In genomic region chr5:140857432-140858154, GRCm38 (mm10) we compare ENCODE assay signal across 11 mouse cellular contexts. TPM values are rescaled to one million over a fixed set of nuclear protein-coding genes. Genes with fewer than 3 reads are reported as not detected.
DNase-seq lines count a peak whose midpoint lies in the region; ATAC-seq and TF ChIP-seq lines count a peak whose summit lies in the region.
"Had no signal": no experiment of that assay in that cellular context is flagged by ENCODE, and none has a peak within 500 bp of the region (broad histone marks: within the 10 kb centered on the region; RNA-seq: fewer than 3 reads in every experiment).

No protein-coding gene starts in this region.

- no peaks in the 10 kb centered on the region for H3K9me3 ChIP-seq in hindbrain, postnatal 0 days (ENCODE audit: low read length)
- no peaks in the 10 kb centered on the region for H3K9me3 ChIP-seq in hindbrain, embryonic 10.5 days
- H3K9me3 ChIP-seq in lung, postnatal 0 days (ENCODE audit: low read length), result no peaks in the 10 kb centered on the region
- no peaks in the 10 kb centered on the region for H3K9me3 ChIP-seq in G1E (replicated peaks)
- H3K9me3 ChIP-seq: lung, embryonic 15.5 days; neural tube, embryonic 12.5 days had no signal

- no peak for TF ChIP-seq EP300 in lung, postnatal 0 days (IDR thresholded peaks at IDR 0.05)

- H3K4me3 ChIP-seq in hindbrain, postnatal 0 days (ENCODE audit: low read length), result no peak overlapping the region
- H3K4me3 ChIP-seq in hindbrain, embryonic 10.5 days, result no peak overlapping the region
- no peak overlapping the region for H3K4me3 ChIP-seq in lung, postnatal 0 days (ENCODE audit: low read depth, low read length)
- no peak overlapping the region for H3K4me3 ChIP-seq in G1E (ENCODE audit: low read depth, low read length)
- H3K4me3 ChIP-seq: lung, embryonic 15.5 days; neural tube, embryonic 12.5 days had no signal

- DNase-seq in hindbrain, postnatal 0 days (ENCODE audit: low spot score), result peak; percentile 31
- DNase-seq in hindbrain, embryonic 10.5 days (ENCODE audit: low spot score), result no peak
- no peak for DNase-seq in lung, postnatal 0 days (ENCODE audit: low spot score)
- no peak for DNase-seq in lung, postnatal 10 days
- DNase-seq in G1E (ENCODE audit: low spot score), result no peak
- DNase-seq in left cerebral cortex, adult 9 months (ENCODE audit: low spot score in 2 of 2), result no peak
- no peak for DNase-seq in testis, postnatal 14 days (ENCODE audit: low spot score)
- DNase-seq: cerebellum, adult 11-12 months had no signal

- H3K36me3 ChIP-seq in hindbrain, postnatal 0 days (ENCODE audit: insufficient read depth, low read length), result no peaks in the 10 kb centered on the region
- no peaks in the 10 kb centered on the region for H3K36me3 ChIP-seq in hindbrain, embryonic 10.5 days
- H3K36me3 ChIP-seq in lung, postnatal 0 days (ENCODE audit: insufficient read depth, low read length), result no peaks in the 10 kb centered on the region
- H3K36me3 ChIP-seq in G1E (replicated peaks), result no peaks in the 10 kb centered on the region
- H3K36me3 ChIP-seq: lung, embryonic 15.5 days; neural tube, embryonic 12.5 days had no signal

- TF ChIP-seq CTCF in hindbrain, postnatal 0 days (IDR thresholded peaks at IDR 0.05; ENCODE audit: low read depth), result peak; percentile 56
- TF ChIP-seq CTCF in lung, postnatal 0 days (IDR thresholded peaks at IDR 0.05), result peak; percentile 50
- TF ChIP-seq CTCF in G1E (IDR thresholded peaks at IDR 0.05; ENCODE audit: low read depth, low read length), result 0 out of 2 replicates have a peak, but pooled peaks have one; percentile 9

- H3K4me2 ChIP-seq in hindbrain, postnatal 0 days (ENCODE audit: low read depth, low read length), result no peak overlapping the region
- no peak overlapping the region for H3K4me2 ChIP-seq in lung, postnatal 0 days (replicated peaks; ENCODE audit: low read depth, low read length)
- H3K4me2 ChIP-seq: lung, embryonic 15.5 days; neural tube, embryonic 12.5 days had no signal

- H3K27me3 ChIP-seq in hindbrain, postnatal 0 days (ENCODE audit: insufficient read depth, low read length), result no peaks in the 10 kb centered on the region
- H3K27me3 ChIP-seq in hindbrain, embryonic 10.5 days (ENCODE audit: insufficient read depth, poor library complexity, severe bottlenecking), result no peaks in the 10 kb centered on the region
- H3K27me3 ChIP-seq in lung, postnatal 0 days (replicated peaks; ENCODE audit: insufficient read depth, low read length), result no peaks in the 10 kb centered on the region
- H3K27me3 ChIP-seq in G1E (ENCODE audit: insufficient read depth, low read length), result no peaks in the 10 kb centered on the region
- H3K27me3 ChIP-seq: lung, embryonic 15.5 days; neural tube, embryonic 12.5 days had no signal

- WGBS in hindbrain, postnatal 0 days, result 56% methylated on average over 8 of the region's 8 CpGs
- 60% methylated on average over 8 of the region's 8 CpGs for WGBS in hindbrain, embryonic 10.5 days
- 51% methylated on average over 8 of the region's 8 CpGs for WGBS in lung, postnatal 0 days

- ATAC-seq in hindbrain, postnatal 0 days, result 0 out of 2 replicates have a peak, but pooled peaks have one; percentile 58
- ATAC-seq in lung, postnatal 0 days, result no peak
- ATAC-seq in G1E (ENCODE audit: extremely low read depth, insufficient number of reproducible peaks, low FRiP score, poor library complexity, severe bottlenecking), result no peak
- peak; percentile 53; the same call in 1 of the 2 replicates for ATAC-seq in megakaryocyte-erythroid progenitor cell, adult 5-6 weeks (replicated peaks; ENCODE audit: low FRiP score, low TSS enrichment, poor library complexity, severe bottlenecking)

- no peaks in the 10 kb centered on the region for H3K4me1 ChIP-seq in hindbrain, postnatal 0 days (ENCODE audit: insufficient read depth, low read length)
- peaks cover 11% of the 10 kb centered on the region; the same call in 1 of the 2 replicates for H3K4me1 ChIP-seq in hindbrain, embryonic 10.5 days (replicated peaks)
- H3K4me1 ChIP-seq in lung, postnatal 0 days (ENCODE audit: insufficient read depth, low read depth, low read length), result no peaks in the 10 kb centered on the region
- H3K4me1 ChIP-seq in G1E (ENCODE audit: insufficient read depth, low read depth, low read length), result no peaks in the 10 kb centered on the region

- no peak overlapping the region for H3K27ac ChIP-seq in hindbrain, postnatal 0 days
- no peak overlapping the region for H3K27ac ChIP-seq in hindbrain, embryonic 10.5 days
- no peak overlapping the region for H3K27ac ChIP-seq in lung, postnatal 0 days (ENCODE audit: low read length)
- H3K27ac ChIP-seq: lung, embryonic 15.5 days had no signal

- no peak overlapping the region for H3K9ac ChIP-seq in hindbrain, postnatal 0 days (replicated peaks; ENCODE audit: low read length)
- H3K9ac ChIP-seq in lung, postnatal 0 days (replicated peaks; ENCODE audit: low read depth), result no peak overlapping the region
- H3K9ac ChIP-seq: lung, embryonic 15.5 days; neural tube, embryonic 12.5 days had no signal

RNA-seq across cellular contexts. Expression of gene Gna12, which starts 27.4 kb away (rescaled TPM):
- total RNA-seq in hindbrain, postnatal 0 days (2014; rRNA removed), result 201 and 208 TPM in 2 replicates
- 32.8 and 35.9 TPM in 2 replicates for polyA plus RNA-seq in hindbrain, postnatal 0 days (2015; fragmentation: Nextera tagmentation; extraction: Ambion mirVana)
- 9.9 and 11.3 TPM in 2 replicates for polyA plus RNA-seq in hindbrain, embryonic 10.5 days (2016; fragmentation: Nextera tagmentation; extraction: Ambion mirVana)
- polyA plus RNA-seq in lung, postnatal 0 days (2015; fragmentation: Nextera tagmentation; extraction: Ambion mirVana), result 25.4 and 32.0 TPM in 2 replicates
- total RNA-seq in G1E (2014; fragmentation: Nextera tagmentation), result 40.9 and 66.7 TPM in 2 replicates
- 22.2 and 22.4 TPM in 2 replicates for total RNA-seq in G1E (2017)
- 53.1 and 54.5 TPM in 2 replicates for polyA plus RNA-seq in G1E (2012)
- total RNA-seq in megakaryocyte-erythroid progenitor cell, adult 5-6 weeks (2014; fragmentation: Nextera tagmentation), result 54.8 and 74.3 TPM in 2 replicates
- 27.8 and 37.6 TPM in 2 replicates for total RNA-seq in megakaryocyte-erythroid progenitor cell, adult 5-6 weeks (2017)

Comparison
In these comparisons a context has a peak if more than half of its experiments do, and no peak if none do; other contexts are left out.
1. ATAC-seq: peak in hindbrain, postnatal 0 days (single experiment) and megakaryocyte-erythroid progenitor cell, adult 5-6 weeks (single experiment); none in lung, postnatal 0 days (single experiment) and G1E (single experiment).
2. Peak in every context shown above with its lines, with median percentiles within 50 percentile points of each other: CTCF ChIP-seq.